Mouse (Mus musculus) kidney, adult 11 months (tissue): ENCODE data around the gene Polg2.
A peak's percentile ranks its signal among the peaks of the same experiment; 100 is the strongest.
"Not testable (repeated sequence)": the region's sequence is repeated elsewhere in the genome, so short reads cannot be mapped to it uniquely, and the experiment has no call there.

Experiments
- DNase-seq: peaks from one replicate; pipeline ENCODE4 v3.0.0; 2022

Gene Polg2

DNA sequence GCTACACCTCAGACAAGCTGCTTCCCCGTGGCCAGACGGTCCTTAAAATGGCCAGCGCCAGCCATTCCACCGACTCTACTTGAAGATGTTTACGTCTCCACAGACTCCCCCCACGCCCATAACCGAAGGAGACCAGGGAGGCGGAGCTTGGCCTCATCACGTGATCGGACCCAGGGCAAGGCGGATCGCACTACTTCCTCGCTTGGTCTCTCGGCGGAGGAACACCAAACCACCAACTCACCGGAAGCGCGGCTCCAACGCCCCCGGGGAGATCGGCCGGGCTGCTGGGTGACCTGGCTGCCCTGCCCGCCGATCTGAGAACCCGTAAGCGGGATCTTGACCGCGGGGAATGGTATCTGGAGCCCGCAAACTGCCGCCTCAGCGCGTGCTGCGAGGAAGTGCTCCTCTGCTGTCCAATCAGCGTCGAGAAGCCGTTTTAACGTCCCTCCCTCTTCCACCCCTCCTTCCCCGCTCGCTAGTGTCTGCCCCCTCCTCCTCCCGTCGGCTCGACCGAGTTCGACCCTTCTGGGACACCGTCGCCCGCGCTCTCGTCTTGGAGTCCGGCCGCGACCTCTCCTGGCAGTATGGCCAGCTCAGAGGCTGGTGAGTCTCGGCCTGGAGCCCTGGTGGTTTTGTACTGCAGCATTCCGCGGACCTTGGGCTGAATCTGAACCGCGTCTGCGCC lies 9.6 kb upstream of the Polg2 start, which contains the start of the genes Ddx5 and Cep95:
Ddx5 (minus strand) TSS at position 411 of the 685 bp plus-strand sequence.
Cep95 (plus strand) TSS at position 478 of the 685 bp plus-strand sequence.
- DNase-seq: peak; percentile 99

DNA sequence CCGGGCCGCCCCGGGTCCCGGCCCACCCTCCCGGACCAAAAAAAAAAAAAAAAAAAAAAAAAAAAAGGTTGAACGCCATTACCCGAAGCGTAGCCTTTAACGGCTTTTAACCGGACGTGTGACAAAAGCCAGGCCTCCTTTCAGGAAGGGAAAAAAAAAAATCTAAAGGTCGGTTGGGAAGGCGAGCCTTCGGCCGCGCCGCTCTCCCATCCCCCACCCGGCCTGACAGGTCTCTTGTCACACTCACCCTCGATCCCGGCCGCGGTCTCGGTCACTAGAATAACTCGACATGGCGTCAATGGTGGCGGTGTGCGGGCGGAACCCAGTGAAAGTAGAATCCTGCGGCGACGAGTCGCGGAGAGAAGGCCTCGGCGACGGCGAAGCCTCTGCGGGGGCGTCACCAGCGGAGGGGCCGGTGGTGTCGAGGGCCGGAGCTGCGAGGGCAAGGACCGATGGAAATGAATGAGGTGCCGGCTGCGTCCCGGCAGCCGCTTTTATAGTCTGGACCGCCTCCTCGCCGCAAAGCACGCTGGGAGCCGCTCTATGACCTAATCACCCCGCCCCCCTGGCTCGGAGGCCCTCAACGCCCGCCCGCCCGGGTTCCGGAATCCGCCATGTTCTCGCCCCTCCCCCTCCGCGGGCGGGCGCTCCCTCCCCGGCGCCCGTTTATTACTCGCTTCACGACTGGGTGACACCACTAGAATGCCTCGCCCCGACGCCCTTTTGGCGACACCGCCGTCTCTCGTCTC lies 8.9 kb upstream of the Polg2 start:
- DNase-seq: peak; percentile 96

- peak; percentile 91 for DNase-seq
These were observed 8.0 kb upstream of the Polg2 start for GRCm38 (mm10) chr11:106787131-106788025.

DNA sequence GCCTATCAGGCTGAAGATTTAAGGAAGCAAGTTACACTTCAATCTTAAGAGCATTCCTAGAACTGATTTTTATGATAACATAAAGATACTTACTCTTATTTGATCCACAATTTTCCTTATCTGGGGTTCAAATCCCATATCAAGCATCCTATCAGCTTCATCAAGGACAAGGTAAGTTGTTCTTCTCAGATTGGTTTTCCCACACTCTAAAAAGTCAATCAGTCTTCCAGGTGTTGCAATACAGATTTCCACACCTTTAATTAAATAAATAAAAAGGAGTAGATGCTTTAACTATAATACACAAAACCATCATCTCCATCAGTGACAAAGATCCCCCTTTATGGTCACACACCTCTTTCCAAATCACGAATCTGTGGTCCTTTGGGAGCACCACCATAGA lies 5.7 kb upstream of the Polg2 start:
- DNase-seq: no peak

DNA sequence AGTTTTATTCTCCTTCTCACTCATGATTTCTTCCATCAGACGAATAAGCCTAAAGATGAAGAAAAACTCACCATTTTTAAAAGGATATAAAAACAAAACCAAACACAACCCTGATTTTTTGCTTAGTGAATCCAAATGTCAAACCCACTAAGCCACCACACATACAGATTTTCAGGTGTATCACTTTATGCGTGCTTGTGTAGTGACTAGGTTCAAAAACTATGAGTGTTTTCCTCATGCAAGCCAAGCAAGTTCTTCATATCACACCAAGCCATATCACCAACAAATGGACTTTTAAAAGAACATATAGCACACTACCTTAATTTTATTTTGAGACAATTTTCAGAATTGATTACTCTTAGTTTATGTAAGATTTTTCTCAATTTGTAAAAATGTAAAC lies 5.1 kb upstream of the Polg2 start:
- DNase-seq: no peak

DNA sequence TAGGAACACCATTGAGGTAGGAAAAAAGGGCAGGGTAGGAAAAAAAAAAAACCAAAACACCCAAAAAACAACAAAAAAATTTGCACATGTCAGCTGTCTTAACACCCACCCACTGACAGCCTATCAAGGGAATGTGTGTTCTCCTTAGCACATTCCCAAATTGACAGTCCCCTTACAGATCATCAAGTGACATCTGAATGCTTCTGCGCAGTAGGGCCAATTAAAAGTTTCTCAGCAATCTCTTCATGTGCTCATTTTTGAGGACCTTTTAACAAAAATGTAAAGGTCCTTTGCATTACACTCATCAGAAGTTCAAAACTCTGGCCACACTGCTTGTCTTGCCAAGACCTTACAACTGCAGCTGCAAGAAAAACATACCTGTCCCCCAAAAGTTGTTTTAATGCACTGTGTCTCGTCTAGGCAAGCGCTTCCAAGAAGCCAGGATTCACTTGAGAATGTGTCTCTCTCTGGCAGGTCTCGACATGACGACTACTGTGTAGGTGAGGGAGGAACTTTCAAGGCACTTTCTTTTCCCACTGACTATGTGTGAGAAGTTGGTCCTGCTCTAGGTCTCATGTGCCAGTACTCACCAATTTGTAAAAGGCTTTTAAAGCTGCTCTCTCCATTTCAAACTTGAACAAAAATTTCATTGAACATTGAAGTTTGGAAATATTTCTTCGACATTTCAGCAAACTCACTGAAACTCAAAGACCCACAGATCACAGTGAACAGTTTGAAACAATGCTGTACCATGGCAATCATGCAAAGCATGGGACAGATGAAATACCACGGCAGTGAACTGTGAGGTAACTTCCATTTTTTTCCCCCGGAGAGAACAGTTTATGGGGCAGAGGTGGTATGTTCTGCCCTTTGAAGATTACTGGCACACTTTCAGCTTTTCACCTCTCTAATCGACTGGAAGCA lies 3.8 kb upstream of the Polg2 start:
- no peak for DNase-seq

DNA sequence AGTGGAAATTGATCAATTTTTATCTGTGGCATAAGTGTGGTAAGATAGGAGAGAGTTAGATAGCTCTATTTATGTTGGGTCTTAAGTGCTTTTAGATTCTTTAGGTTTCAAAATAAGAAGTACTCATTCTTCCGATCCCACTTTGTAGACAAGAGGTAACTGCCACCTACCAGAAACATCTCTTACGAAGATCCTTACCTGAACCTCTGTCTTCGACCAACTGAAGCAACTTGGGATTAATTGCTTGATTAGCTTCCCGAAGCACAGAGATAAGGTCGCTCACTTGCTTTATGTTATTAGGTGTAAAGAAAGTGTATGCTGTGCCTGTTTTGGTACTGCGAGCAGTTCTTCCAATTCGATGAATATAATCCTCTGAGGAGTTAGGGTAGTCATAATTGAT lies 2.9 kb upstream of the Polg2 start:
- DNase-seq: not testable (repeated sequence)

- DNase-seq: no peak
These were observed 1.4 kb upstream of the Polg2 start for GRCm38 (mm10) chr11:106780590-106781220.

DNA sequence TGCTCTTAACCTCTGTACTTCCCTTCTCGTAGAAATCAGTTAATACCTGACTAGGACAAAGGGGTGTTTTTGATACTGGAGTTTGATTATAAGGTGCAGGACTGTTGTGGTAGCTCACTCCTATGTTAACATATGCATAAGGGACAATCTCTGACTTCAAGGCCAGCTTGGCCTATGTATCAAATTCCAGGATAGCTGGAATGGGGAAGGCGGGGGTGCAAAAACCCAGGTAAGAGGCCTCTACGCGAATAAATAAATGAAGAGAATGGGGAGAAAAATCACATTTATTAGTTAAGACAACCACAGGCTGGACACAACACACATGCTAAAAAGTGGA lies 720 bp upstream of the Polg2 start:
- DNase-seq: no peak

DNA sequence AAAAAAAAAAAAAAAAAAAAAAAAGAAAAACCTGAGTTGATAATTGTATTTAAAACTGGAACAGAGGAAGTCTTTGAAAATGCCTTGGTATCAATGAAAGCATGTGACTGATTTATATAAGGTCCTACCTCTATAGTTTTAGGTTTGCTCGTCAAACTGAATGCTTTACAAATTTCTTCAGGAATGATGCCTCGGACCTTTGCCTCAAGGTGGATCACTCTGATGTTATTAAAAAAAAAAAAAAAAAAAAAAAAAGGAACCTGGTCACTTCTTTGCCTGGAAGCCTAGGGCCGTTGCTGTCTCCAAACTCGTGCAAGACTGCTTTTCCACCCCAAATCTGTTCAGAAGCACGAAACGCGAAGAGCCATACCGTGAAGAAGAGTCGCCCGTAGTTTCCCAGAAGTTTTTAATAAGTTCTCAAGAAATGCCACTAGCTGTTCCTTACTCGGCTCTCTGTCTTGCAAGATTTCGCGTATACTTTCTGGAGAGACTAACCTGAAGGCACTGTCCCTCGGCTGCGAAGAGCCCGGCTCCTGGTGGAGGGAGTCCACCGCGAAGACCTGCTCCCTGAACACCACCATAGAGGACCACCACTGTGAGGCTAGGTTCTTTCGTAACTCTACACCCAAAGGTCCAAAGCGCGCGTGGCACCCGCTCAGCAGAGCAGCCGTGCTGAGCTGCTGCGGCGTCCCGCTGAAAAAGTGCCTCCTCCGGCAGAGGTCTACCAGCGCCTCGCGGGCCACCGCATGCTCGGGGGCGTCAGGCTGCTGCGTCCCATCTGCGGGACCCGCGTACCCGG lies 549 bp downstream of the Polg2 start:
- no peak for DNase-seq

- no peak for DNase-seq
These were observed 1.2 kb downstream of the Polg2 start for GRCm38 (mm10) chr11:106778132-106778531.

DNA sequence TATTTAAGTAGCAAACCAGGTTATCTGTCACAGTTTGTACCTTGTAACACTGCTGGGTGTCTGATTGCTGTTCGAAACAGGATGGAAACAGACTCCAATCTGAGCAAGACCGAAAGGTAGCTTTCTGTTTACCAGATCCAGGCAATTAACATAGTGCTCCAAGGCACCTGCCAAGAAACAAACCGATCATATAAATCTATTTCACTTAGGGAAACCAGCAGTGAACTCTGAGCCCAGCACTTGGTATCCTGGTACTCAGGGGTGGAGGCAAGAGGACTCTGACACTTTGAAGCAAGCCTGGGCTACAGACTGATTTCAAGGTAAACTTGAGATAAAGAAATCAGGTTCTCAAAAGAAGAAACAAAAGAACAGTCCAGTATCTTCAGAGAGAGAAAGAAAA lies 1.9 kb downstream of the Polg2 start:
- peak; percentile 38 for DNase-seq

DNA sequence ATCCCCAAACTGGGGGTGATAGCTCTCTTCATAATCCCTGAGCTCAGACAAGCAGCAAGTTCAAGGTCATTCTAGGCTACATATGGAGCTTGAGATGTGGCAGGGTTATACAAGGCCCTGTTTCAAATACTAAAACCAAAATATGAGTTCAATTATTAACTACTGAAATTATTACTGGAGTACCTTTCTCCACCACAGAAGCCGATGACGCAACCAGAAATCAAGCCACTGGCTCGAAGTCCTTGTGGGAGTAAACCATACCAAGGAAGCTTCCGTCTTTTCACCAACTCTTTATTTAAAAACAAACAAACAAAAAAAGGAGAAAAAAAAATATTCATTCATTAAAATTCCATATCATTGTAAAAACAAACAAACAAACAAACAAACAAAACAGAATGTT lies 2.4 kb downstream of the Polg2 start:
- DNase-seq: peak; percentile 49

- no peak for DNase-seq
These were observed 6.3 kb downstream of the Polg2 start for GRCm38 (mm10) chr11:106773061-106773460.

GRCm38 (mm10) chr11:106770195-106770974 lies 9.0 kb downstream of the Polg2 start:
- DNase-seq: no peak

- DNase-seq: no peak
These were observed 11.8 kb downstream of the Polg2 start for GRCm38 (mm10) chr11:106767516-106767915.

DNA sequence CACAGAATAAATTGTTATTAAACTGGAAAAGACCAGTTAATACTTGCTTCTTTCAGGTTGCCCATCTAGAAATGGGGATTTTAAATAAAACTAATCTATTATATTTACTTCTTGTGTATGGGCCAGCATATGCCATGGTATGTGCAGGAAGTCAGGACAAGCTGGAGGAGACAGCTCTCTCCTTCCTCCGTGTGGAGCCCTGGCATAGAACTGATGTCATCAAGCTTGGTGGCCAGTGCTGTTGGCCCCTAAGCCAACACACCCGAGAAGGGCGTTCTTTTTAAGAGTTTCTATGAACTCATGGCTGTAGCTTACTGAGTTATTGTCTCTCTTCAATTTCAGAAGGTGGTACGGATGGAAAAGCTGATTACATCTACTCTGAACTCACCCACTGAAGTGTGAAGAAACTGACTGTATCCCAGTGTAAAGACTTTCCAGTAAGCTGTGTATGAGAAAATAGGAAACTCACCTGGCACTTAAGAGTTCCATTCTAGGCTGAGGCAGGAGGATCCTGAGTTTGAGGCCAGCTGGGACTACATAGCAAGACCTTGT lies 12.7 kb downstream of the Polg2 start:
- DNase-seq: no peak

- DNase-seq: no peak
These were observed 16.5 kb downstream of the Polg2 start for GRCm38 (mm10) chr11:106762800-106763185.

- peak; percentile 31 for DNase-seq
These were observed 17.1 kb downstream of the Polg2 start for GRCm38 (mm10) chr11:106762139-106762799.
